Mouse (Mus musculus): ENCODE measurements around the gene Zc3h4. TPM values are rescaled to one million over a fixed set of nuclear protein-coding genes. Genes with fewer than 3 reads are reported as not detected.

The Zc3h4 gene
- polyA plus RNA-seq, 1 experiment, result 14.4 TPM

GRCm38 (mm10) chr7:16420493-16421118 is 19.9 kb downstream of the Zc3h4 start:
- H3K36me3 ChIP-seq (ENCODE audit: control insufficient read depth, insufficient read depth, low read length), result peaks cover 5% of the 10 kb centered on the region
- peaks cover 3% of the 10 kb centered on the region; the same call in 1 of the 2 replicates for H3K4me1 ChIP-seq (ENCODE audit: control insufficient read depth, insufficient read depth, low read length)
- no peaks in the 10 kb centered on the region for H3K27me3 ChIP-seq (ENCODE audit: control insufficient read depth, insufficient read depth, low read length)
- H3K27ac ChIP-seq (ENCODE audit: control insufficient read depth, insufficient read depth, low read depth, low read length), result no peak overlapping the region
- H3K4me3 ChIP-seq (ENCODE audit: control insufficient read depth, low read depth, low read length), result no peak overlapping the region
- TF ChIP-seq POLR2A (IDR thresholded peaks at IDR 0.05; ENCODE audit: control insufficient read depth, low read depth, low read length) (no peak), CTCF (IDR thresholded peaks at IDR 0.05; ENCODE audit: control insufficient read depth, insufficient read depth, insufficient replicate concordance, low read depth, low read length) (no peak)

- H3K27ac ChIP-seq (ENCODE audit: control insufficient read depth, insufficient read depth, low read depth, low read length), result no peak overlapping the region
- no peaks in the 10 kb centered on the region for H3K4me1 ChIP-seq (ENCODE audit: control insufficient read depth, insufficient read depth, low read length)
- peaks cover 7% of the 10 kb centered on the region for H3K36me3 ChIP-seq (ENCODE audit: control insufficient read depth, insufficient read depth, low read length)
- TF ChIP-seq POLR2A (IDR thresholded peaks at IDR 0.05; ENCODE audit: control insufficient read depth, low read depth, low read length) (no peak), CTCF (IDR thresholded peaks at IDR 0.05; ENCODE audit: control insufficient read depth, insufficient read depth, insufficient replicate concordance, low read depth, low read length) (no peak)
- H3K4me3 ChIP-seq (ENCODE audit: control insufficient read depth, low read depth, low read length), result no peak overlapping the region
- no peaks in the 10 kb centered on the region for H3K27me3 ChIP-seq (ENCODE audit: control insufficient read depth, insufficient read depth, low read length)
Observed at GRCm38 (mm10) chr7:16422222-16422856, 21.6 kb downstream of the Zc3h4 start.

GRCm38 (mm10) chr7:16423731-16424130 is 23.0 kb downstream of the Zc3h4 start:
- TF ChIP-seq CTCF (IDR thresholded peaks at IDR 0.05; ENCODE audit: control insufficient read depth, insufficient read depth, insufficient replicate concordance, low read depth, low read length), result no peak
- no peak for TF ChIP-seq POLR2A (IDR thresholded peaks at IDR 0.05; ENCODE audit: control insufficient read depth, low read depth, low read length)
- Histone ChIP-seq H3K27ac (ENCODE audit: control insufficient read depth, insufficient read depth, low read depth, low read length) (no peak overlapping the region), H3K4me3 (ENCODE audit: control insufficient read depth, low read depth, low read length) (no peak overlapping the region), H3K4me1 (ENCODE audit: control insufficient read depth, insufficient read depth, low read length) (no peaks in the 10 kb centered on the region), H3K27me3 (ENCODE audit: control insufficient read depth, insufficient read depth, low read length) (no peaks in the 10 kb centered on the region), H3K36me3 (ENCODE audit: control insufficient read depth, insufficient read depth, low read length) (peaks cover 7% of the 10 kb centered on the region)

GRCm38 (mm10) chr7:16425721-16426120 is 25.0 kb downstream of the Zc3h4 start:
- no peaks in the 10 kb centered on the region for H3K27me3 ChIP-seq (ENCODE audit: control insufficient read depth, insufficient read depth, low read length)
- H3K36me3 ChIP-seq (ENCODE audit: control insufficient read depth, insufficient read depth, low read length), result peaks cover 7% of the 10 kb centered on the region
- H3K27ac ChIP-seq (ENCODE audit: control insufficient read depth, insufficient read depth, low read depth, low read length), result no peak overlapping the region
- H3K4me3 ChIP-seq (ENCODE audit: control insufficient read depth, low read depth, low read length), result peak overlapping the region; percentile 6; the same call in 1 of the 2 replicates
- no peak for TF ChIP-seq CTCF (IDR thresholded peaks at IDR 0.05; ENCODE audit: control insufficient read depth, insufficient read depth, insufficient replicate concordance, low read depth, low read length)
- no peak for TF ChIP-seq POLR2A (IDR thresholded peaks at IDR 0.05; ENCODE audit: control insufficient read depth, low read depth, low read length)
- H3K4me1 ChIP-seq (ENCODE audit: control insufficient read depth, insufficient read depth, low read length), result no peaks in the 10 kb centered on the region; the same call in 1 of the 2 replicates

GRCm38 (mm10) chr7:16426129-16426729 is 25.5 kb downstream of the Zc3h4 start:
- no peaks in the 10 kb centered on the region; the same call in 1 of the 2 replicates for H3K4me1 ChIP-seq (ENCODE audit: control insufficient read depth, insufficient read depth, low read length)
- no peaks in the 10 kb centered on the region for H3K27me3 ChIP-seq (ENCODE audit: control insufficient read depth, insufficient read depth, low read length)
- H3K36me3 ChIP-seq (ENCODE audit: control insufficient read depth, insufficient read depth, low read length), result peaks cover 3% of the 10 kb centered on the region
- H3K27ac ChIP-seq (ENCODE audit: control insufficient read depth, insufficient read depth, low read depth, low read length), result no peak overlapping the region
- H3K4me3 ChIP-seq (ENCODE audit: control insufficient read depth, low read depth, low read length), result peak overlapping the region; percentile 6
- TF ChIP-seq CTCF (IDR thresholded peaks at IDR 0.05; ENCODE audit: control insufficient read depth, insufficient read depth, insufficient replicate concordance, low read depth, low read length), result peak; percentile 61; the same call in 1 of the 2 replicates
- TF ChIP-seq POLR2A (IDR thresholded peaks at IDR 0.05; ENCODE audit: control insufficient read depth, low read depth, low read length), result no peak

- H3K36me3 ChIP-seq (ENCODE audit: control insufficient read depth, insufficient read depth, low read length), result peaks cover 3% of the 10 kb centered on the region
- H3K27ac ChIP-seq (ENCODE audit: control insufficient read depth, insufficient read depth, low read depth, low read length), result no peak overlapping the region
- H3K4me3 ChIP-seq (ENCODE audit: control insufficient read depth, low read depth, low read length), result no peak overlapping the region
- H3K27me3 ChIP-seq (ENCODE audit: control insufficient read depth, insufficient read depth, low read length), result no peaks in the 10 kb centered on the region
- TF ChIP-seq CTCF (IDR thresholded peaks at IDR 0.05; ENCODE audit: control insufficient read depth, insufficient read depth, insufficient replicate concordance, low read depth, low read length), result no peak
- TF ChIP-seq POLR2A (IDR thresholded peaks at IDR 0.05; ENCODE audit: control insufficient read depth, low read depth, low read length), result no peak
- no peaks in the 10 kb centered on the region; the same call in 1 of the 2 replicates for H3K4me1 ChIP-seq (ENCODE audit: control insufficient read depth, insufficient read depth, low read length)
Observed at GRCm38 (mm10) chr7:16433352-16433971, 32.8 kb downstream of the Zc3h4 start.

GRCm38 (mm10) chr7:16435088-16435487 is 34.4 kb downstream of the Zc3h4 start:
- no peak overlapping the region for H3K27ac ChIP-seq (ENCODE audit: control insufficient read depth, insufficient read depth, low read depth, low read length)
- TF ChIP-seq POLR2A (IDR thresholded peaks at IDR 0.05; ENCODE audit: control insufficient read depth, low read depth, low read length), result no peak
- no peaks in the 10 kb centered on the region for H3K4me1 ChIP-seq (ENCODE audit: control insufficient read depth, insufficient read depth, low read length)
- peaks cover 3% of the 10 kb centered on the region for H3K36me3 ChIP-seq (ENCODE audit: control insufficient read depth, insufficient read depth, low read length)
- no peaks in the 10 kb centered on the region for H3K27me3 ChIP-seq (ENCODE audit: control insufficient read depth, insufficient read depth, low read length)
- H3K4me3 ChIP-seq (ENCODE audit: control insufficient read depth, low read depth, low read length), result no peak overlapping the region

Measured in testis, adult 2 months (tissue).